Mouse (Mus musculus) olfactory bulb, adult 2 months (tissue): ENCODE data around the gene Serpinf1.

ENCODE experiments used
- CTCF ChIP-seq: fragments of 200-500 bp; IDR thresholded peaks from 2 replicates; pipeline ENCODE4 v1.5.1; 2012; ENCODE audit warnings: low read depth, mild to moderate bottlenecking, low read length, moderate library complexity; ENCODE audit not compliant: insufficient read depth
- POLR2A ChIP-seq: fragments of 200-500 bp; IDR thresholded peaks from 2 replicates; pipeline ENCODE4 v1.6.1; 2012; ENCODE audit warnings: mild to moderate bottlenecking, low read depth, low read length, moderate library complexity; ENCODE audit not compliant: insufficient read depth

GRCm38 (mm10) chr11:75459141-75459711 is 36.7 kb upstream of the Serpinf1 start:
- TF ChIP-seq POLR2A (no peak), CTCF (no peak)
